Mouse (Mus musculus) heart, embryonic 16.5 days (tissue): ENCODE measurements around the gene Sh3pxd2a. TPM values are rescaled to one million over a fixed set of nuclear protein-coding genes. Genes with fewer than 3 reads are reported as not detected.

ENCODE experiments used
- ATAC-seq: fragments of 200-750 bp; cut with Nextera tagmentation; replicated peaks from 2 replicates; pipeline ENCODE4 v1.8.0; 2017; ENCODE audit warnings: moderate number of reproducible peaks; ENCODE audit not compliant: insufficient read depth, low FRiP score; ENCODE audit errors: extremely low read depth
- H3K27ac ChIP-seq: fragments of 300-500 bp; sonication (generic); 2 replicates; pipeline ENCODE4 v1.5.1; 2014; ENCODE audit warnings: mild to moderate bottlenecking, low read length, control low read depth, moderate library complexity
- H3K27me3 ChIP-seq: fragments of 300-500 bp; sonication (generic); 2 replicates; pipeline ENCODE4 v1.6.1; 2014; ENCODE audit warnings: low read length, mixed read lengths; ENCODE audit not compliant: control insufficient read depth, insufficient read depth
- H3K36me3 ChIP-seq: fragments of 300-500 bp; sonication (generic); 2 replicates; pipeline ENCODE4 v1.6.1; 2014; ENCODE audit not compliant: control insufficient read depth, insufficient read depth
- H3K4me1 ChIP-seq: fragments of 300-500 bp; sonication (generic); 2 replicates; pipeline ENCODE4 v1.6.1; 2014; ENCODE audit warnings: low read length, mixed read lengths; ENCODE audit not compliant: control insufficient read depth, insufficient read depth
- H3K4me2 ChIP-seq: fragments of 300-500 bp; sonication (generic); 2 replicates; pipeline ENCODE4 v1.6.1; 2014; ENCODE audit warnings: low read depth, mild to moderate bottlenecking, control low read depth, low read length
- H3K4me3 ChIP-seq: fragments of 300-500 bp; sonication (generic); 2 replicates; pipeline ENCODE4 v1.5.1; 2014; ENCODE audit warnings: mild to moderate bottlenecking, control low read depth, low read length
- H3K9ac ChIP-seq: fragments of 300-500 bp; sonication (generic); 2 replicates; pipeline ENCODE4 v1.6.1; 2014; ENCODE audit warnings: low read length, control low read depth
- H3K9me3 ChIP-seq: fragments of 300-500 bp; sonication (generic); replicated peaks from 2 replicates; pipeline ENCODE4 v1.6.1; 2016; ENCODE audit warnings: low read length; ENCODE audit not compliant: control insufficient read depth
- WGBS: fragments of 180-500 bp; shearing (Covaris S2); extraction: QIAGEN DNeasy Blood & Tissue Kit; methylation state at CpG from one replicate; pipeline ENCODE4 v1.1.7; 2014; 5-methylcytosine and 5-hydroxymethylcytosine counted together
- polyA plus RNA-seq: library from polyadenylated mRNA; unstranded; fragments of >200 nt; fragmentation: Nextera tagmentation; extraction: Ambion mirVana; gene quantifications from 2 replicates; pipeline ENCODE4 v1.2.1, GENCODE M21; 2015

Sh3pxd2a gene
- polyA plus RNA-seq, 1 experiment from 2014 or later: 4.5 TPM

DNA sequence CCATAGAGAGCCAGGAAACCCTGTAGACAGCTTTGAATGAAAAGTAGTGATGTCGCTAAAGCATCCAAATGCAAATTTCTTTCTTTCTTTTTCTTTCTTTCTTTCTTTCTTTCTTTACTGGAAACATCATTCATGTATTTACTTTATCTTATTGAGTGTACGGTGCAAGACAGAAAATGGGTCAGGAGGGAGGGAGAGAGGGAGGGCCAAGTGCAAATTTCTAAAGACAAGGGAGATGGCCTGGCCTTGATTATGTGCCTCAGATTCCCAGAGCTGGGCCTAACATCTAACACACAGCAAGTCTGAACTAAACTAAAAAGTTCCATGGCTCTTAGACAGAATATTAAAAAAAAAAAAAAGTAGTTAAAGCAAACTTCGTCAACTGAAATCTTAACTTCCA, 9.3 kb upstream of the Sh3pxd2a start:
- H3K4me2 ChIP-seq: no peak overlapping the region
- H3K9me3 ChIP-seq: 0 out of 2 replicates have a peak, but pooled peaks cover 2% of the 10 kb centered on the region
- no peaks in the 10 kb centered on the region for H3K36me3 ChIP-seq
- 82% methylated on average over 3 of the region's 3 CpGs for WGBS
- H3K4me1 ChIP-seq: peaks cover 19% of the 10 kb centered on the region
- no peak overlapping the region for H3K4me3 ChIP-seq
- no peaks in the 10 kb centered on the region for H3K27me3 ChIP-seq
- no peak overlapping the region for H3K27ac ChIP-seq
- ATAC-seq: no peak
- no peak overlapping the region for H3K9ac ChIP-seq

DNA sequence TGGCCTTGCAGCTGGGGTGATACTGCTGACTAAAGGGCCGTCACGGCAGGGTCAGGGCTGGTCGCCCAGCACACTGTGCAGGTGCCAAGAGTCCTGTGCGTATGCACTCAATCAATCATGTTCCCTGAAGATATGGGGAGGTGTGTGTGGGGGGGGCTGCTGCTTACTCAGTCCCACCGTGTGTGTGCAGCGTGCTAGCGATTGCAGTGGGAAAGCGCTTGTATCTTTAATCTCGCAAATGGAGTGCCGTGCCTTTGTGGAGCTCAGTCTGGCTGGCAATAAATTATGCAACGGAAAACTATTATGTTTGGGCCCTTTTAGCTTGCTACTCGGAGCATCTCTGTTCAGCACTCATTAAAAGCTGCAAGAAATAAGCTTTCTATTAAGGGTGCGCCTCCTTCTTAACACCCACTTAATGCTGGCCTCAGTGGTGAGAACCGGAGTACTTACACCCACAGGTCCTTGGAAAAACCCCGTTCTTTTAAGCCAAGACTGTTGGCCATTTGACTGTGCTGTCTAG, 8.7 kb upstream of the Sh3pxd2a start:
- no peaks in the 10 kb centered on the region for H3K27me3 ChIP-seq
- H3K9me3 ChIP-seq: 0 out of 2 replicates have a peak, but pooled peaks cover 2% of the 10 kb centered on the region
- no peak overlapping the region for H3K4me3 ChIP-seq
- peaks cover 23% of the 10 kb centered on the region for H3K4me1 ChIP-seq
- 0 out of 2 replicates have a peak overlapping the region, but pooled peaks have one; percentile 21 for H3K27ac ChIP-seq
- H3K4me2 ChIP-seq: peak overlapping the region; percentile 42
- peak overlapping the region; percentile 34 for H3K9ac ChIP-seq
- peak; percentile 78 for ATAC-seq
- WGBS: 37% methylated on average over 15 of the region's 15 CpGs
- no peaks in the 10 kb centered on the region for H3K36me3 ChIP-seq

DNA sequence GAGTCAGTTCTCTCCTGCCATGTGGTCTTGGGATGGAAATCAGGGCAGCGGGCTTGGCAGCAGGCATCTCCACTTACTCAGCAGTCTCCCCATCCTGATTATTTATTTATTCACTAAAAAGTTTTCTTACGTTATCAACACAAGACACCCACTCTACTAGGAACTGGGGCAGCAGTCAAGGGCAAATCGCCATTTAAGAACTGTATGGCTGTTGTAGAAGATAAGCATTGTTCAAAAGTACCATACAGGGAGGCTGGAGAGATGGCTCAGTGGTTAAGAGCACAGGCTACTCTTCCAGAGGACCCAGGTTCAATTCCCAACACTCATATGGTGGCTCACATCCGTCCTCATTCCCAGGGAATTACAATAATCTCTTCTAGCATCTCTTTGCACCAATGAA, 7.6 kb upstream of the Sh3pxd2a start:
- no peaks in the 10 kb centered on the region for H3K27me3 ChIP-seq
- no peak overlapping the region for H3K27ac ChIP-seq
- no peak overlapping the region for H3K4me2 ChIP-seq
- ATAC-seq: no peak
- 69% methylated on average over 4 of the region's 4 CpGs for WGBS
- no peaks in the 10 kb centered on the region for H3K36me3 ChIP-seq
- peaks cover 23% of the 10 kb centered on the region for H3K4me1 ChIP-seq
- H3K9me3 ChIP-seq: 0 out of 2 replicates have a peak, but pooled peaks cover 2% of the 10 kb centered on the region
- H3K4me3 ChIP-seq: no peak overlapping the region
- no peak overlapping the region for H3K9ac ChIP-seq

DNA sequence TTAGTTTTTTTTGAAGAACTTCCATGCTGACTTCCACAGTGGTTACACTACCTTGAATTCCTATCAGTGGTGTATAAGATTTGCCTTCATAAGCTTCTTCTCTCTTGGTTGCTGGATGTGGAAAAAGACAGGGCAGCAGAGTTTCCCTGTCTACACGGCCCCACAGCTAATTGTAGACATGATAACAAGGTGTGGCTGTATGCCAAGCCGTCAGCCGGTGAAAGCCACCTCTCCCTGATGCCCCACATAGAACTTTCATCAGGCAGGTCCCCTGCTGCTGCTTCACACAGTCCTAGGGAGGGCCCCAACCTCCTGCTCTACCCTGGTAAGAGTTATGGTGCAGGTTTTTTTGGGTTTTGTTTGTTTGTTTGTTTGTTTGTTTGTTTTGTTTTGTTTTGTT, 4.5 kb upstream of the Sh3pxd2a start:
- no peak overlapping the region for H3K4me3 ChIP-seq
- no peaks in the 10 kb centered on the region for H3K36me3 ChIP-seq
- peaks cover 23% of the 10 kb centered on the region for H3K4me1 ChIP-seq
- 0 out of 2 replicates have a peak, but pooled peaks cover 2% of the 10 kb centered on the region for H3K9me3 ChIP-seq
- WGBS: 22% methylated on average over 3 of the region's 3 CpGs
- peak overlapping the region; percentile 0; the same call in 1 of the 2 replicates for H3K4me2 ChIP-seq
- ATAC-seq: peak; percentile 29; the same call in 1 of the 2 replicates
- H3K27me3 ChIP-seq: no peaks in the 10 kb centered on the region
- H3K9ac ChIP-seq: no peak overlapping the region
- peak overlapping the region; percentile 49; the same call in 1 of the 2 replicates for H3K27ac ChIP-seq

DNA sequence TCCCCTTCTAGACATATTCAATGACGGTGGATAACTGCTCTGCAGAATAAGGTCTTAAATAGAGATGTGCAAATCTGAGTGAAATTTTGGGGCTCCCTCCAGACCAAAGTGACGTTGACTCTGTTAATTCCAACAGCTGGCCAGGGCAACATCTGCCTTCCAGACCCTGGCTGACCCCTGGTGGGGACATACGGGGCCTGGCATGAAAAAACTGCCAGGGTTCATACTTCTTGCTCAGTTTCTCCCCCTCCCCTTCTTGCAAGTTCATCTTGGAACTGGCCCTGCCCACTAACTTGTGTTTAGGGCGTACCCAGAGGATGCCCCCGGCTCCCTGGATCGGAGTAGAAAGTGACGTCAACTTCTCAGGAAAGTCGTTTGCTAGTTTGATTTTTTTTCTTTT, 2.6 kb upstream of the Sh3pxd2a start:
- peaks cover 20% of the 10 kb centered on the region for H3K4me1 ChIP-seq
- ATAC-seq: no peak
- no peak overlapping the region for H3K4me2 ChIP-seq
- 0 out of 2 replicates have a peak, but pooled peaks cover 2% of the 10 kb centered on the region for H3K9me3 ChIP-seq
- no peak overlapping the region for H3K9ac ChIP-seq
- H3K27ac ChIP-seq: no peak overlapping the region
- no peaks in the 10 kb centered on the region for H3K27me3 ChIP-seq
- 71% methylated on average over 8 of the region's 8 CpGs for WGBS
- H3K4me3 ChIP-seq: no peak overlapping the region
- 0 out of 2 replicates have a peak, but pooled peaks cover 2% of the 10 kb centered on the region for H3K36me3 ChIP-seq

DNA sequence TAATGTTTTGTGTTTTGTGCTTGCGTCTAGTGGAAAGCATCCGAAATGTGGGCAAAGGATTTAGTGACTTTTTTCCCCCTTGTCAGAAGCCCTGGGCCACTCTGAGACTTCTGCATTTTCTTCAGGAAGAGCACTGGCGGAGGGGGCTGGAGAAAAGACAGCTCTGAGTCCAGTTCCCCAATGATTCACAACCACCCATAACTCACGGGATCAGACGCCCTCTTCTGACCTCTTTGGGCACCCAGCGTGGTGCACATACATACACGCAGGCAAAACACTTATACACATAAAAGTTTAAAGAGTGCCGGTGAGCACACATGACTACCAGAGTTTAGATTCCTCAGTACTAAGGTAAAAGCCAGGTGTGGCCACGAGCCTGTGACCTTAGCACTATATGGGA, 1.3 kb upstream of the Sh3pxd2a start:
- no peak overlapping the region for H3K9ac ChIP-seq
- H3K4me3 ChIP-seq: no peak overlapping the region
- H3K27ac ChIP-seq: no peak overlapping the region
- 75% methylated on average over 9 of the region's 9 CpGs for WGBS
- H3K4me1 ChIP-seq: peaks cover 27% of the 10 kb centered on the region
- H3K27me3 ChIP-seq: no peaks in the 10 kb centered on the region
- no peak overlapping the region for H3K4me2 ChIP-seq
- H3K36me3 ChIP-seq: 0 out of 2 replicates have a peak, but pooled peaks cover 4% of the 10 kb centered on the region
- 0 out of 2 replicates have a peak, but pooled peaks cover 2% of the 10 kb centered on the region for H3K9me3 ChIP-seq
- no peak for ATAC-seq

DNA sequence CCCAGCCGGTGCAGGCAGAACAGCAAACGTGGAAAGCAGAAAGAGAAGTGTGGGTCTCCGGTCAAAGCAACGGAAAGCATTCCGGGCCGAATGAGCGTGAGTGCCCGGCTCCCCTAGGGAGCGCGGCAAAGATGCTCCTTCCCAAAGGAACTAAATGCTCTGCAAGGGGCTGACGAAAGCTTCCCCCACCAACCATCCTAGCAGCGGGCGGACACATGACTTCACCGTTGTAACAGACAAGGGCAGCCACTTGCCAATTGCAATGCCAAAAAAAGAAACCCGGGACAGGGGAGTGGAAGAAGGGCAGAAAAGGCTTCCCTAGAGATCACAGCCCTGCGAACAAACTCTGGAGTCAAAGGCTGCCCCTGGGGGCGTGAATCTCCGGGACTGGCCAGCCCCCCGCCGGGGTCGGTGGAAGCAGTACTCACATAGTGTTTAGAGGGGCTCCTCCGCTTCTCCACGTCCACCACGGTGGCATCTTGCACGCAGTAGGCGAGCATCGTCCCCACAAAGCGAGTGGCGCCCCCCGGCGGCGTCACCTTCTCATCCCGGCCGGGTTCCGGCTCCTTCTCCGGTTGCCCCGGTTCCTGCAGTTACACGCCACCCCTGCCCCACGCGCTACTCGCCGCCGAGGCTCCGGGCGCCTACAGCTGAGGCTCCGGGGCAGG, 431 bp downstream of the Sh3pxd2a start:
- no peaks in the 10 kb centered on the region for H3K27me3 ChIP-seq
- ATAC-seq: peak; percentile 63
- H3K4me1 ChIP-seq: peaks cover 40% of the 10 kb centered on the region
- under 1% methylated on average over 45 of the region's 46 CpGs for WGBS
- H3K4me3 ChIP-seq: peak overlapping the region; percentile 86
- no peaks in the 10 kb centered on the region for H3K9me3 ChIP-seq
- H3K4me2 ChIP-seq: peak overlapping the region; percentile 92
- H3K9ac ChIP-seq: peak overlapping the region; percentile 95
- H3K36me3 ChIP-seq: 0 out of 2 replicates have a peak, but pooled peaks cover 4% of the 10 kb centered on the region
- peak overlapping the region; percentile 95 for H3K27ac ChIP-seq

DNA sequence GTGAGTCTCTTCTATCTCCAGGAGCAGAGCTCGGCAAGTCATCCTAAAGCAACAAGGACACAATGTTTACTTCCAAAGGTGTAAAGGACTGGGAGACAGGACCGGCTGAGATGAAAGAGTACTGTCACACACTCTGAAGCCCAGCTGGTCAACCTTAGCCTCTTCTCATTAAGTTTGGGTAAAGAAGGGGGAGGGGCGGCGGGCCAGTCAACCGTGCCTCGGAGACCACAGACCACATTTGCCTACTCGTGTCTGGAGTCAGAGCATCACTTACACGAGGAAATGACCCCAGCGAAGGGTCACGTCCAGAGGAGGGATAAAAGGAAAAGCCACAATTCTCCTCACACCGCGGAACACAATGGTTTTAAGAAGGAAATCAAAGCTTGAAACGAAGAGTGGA, 995 bp downstream of the Sh3pxd2a start:
- Histone ChIP-seq H3K36me3 (0 out of 2 replicates have a peak, but pooled peaks cover 4% of the 10 kb centered on the region), H3K4me1 (peaks cover 41% of the 10 kb centered on the region), H3K27me3 (no peaks in the 10 kb centered on the region), H3K27ac (peak overlapping the region; percentile 95), H3K9me3 (no peaks in the 10 kb centered on the region), H3K9ac (peak overlapping the region; percentile 95), H3K4me2 (peak overlapping the region; percentile 92), H3K4me3 (peak overlapping the region; percentile 86)
- no peak for ATAC-seq
- 1% methylated on average over 13 of the region's 13 CpGs for WGBS

DNA sequence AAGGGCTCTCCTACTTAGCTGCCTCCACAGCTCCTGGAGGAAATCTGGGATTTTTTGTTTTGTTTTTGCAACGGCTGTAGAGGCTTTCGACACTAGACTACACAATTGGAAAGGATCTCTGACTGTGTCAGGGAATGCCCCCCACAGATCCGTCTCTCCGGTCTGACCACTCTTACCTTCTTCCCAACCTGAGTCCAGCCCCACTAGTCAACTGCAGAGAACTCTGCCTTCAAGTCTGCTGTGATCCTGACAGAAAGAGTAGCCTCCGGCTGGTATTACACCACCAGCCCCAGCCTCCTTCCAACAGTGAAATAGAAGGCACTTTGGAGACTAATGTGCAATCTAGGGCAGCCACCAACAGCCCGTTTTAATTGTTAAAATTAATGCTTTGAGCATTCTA, 1.5 kb downstream of the Sh3pxd2a start:
- 0 out of 2 replicates have a peak, but pooled peaks cover 4% of the 10 kb centered on the region for H3K36me3 ChIP-seq
- peak overlapping the region; percentile 95 for H3K27ac ChIP-seq
- peak overlapping the region; percentile 86 for H3K4me3 ChIP-seq
- H3K4me2 ChIP-seq: peak overlapping the region; percentile 92
- peak overlapping the region; percentile 95 for H3K9ac ChIP-seq
- H3K27me3 ChIP-seq: no peaks in the 10 kb centered on the region
- WGBS: 18% methylated on average over 6 of the region's 6 CpGs
- no peak for ATAC-seq
- peaks cover 44% of the 10 kb centered on the region for H3K4me1 ChIP-seq
- no peaks in the 10 kb centered on the region for H3K9me3 ChIP-seq
